Mouse (Mus musculus) intestine, embryonic 16.5 days (tissue): ENCODE data around the gene Cym. TPM values are rescaled to one million over a fixed set of nuclear protein-coding genes. Genes with fewer than 3 reads are reported as not detected.

Experiments used
- ATAC-seq: fragments of 200-750 bp; cut with Nextera tagmentation; 2 replicates; pipeline ENCODE4 v1.8.0; 2017; ENCODE audit warnings: moderate TSS enrichment, moderate library complexity
- H3K27ac ChIP-seq: fragments of 300-500 bp; sonication (generic); 2 replicates; pipeline ENCODE4 v1.5.1; 2014; ENCODE audit warnings: mild to moderate bottlenecking, low read length
- H3K27me3 ChIP-seq: fragments of 300-500 bp; sonication (generic); replicated peaks from 2 replicates; pipeline ENCODE4 v1.6.1; 2014; ENCODE audit warnings: low read length, control low read depth, mixed read lengths; ENCODE audit not compliant: control insufficient read depth, insufficient read depth
- H3K36me3 ChIP-seq: fragments of 300-500 bp; sonication (generic); 2 replicates; pipeline ENCODE4 v1.6.1; 2014; ENCODE audit warnings: low read length, control low read depth; ENCODE audit not compliant: control insufficient read depth, insufficient read depth
- H3K4me1 ChIP-seq: fragments of 300-500 bp; sonication (generic); 2 replicates; pipeline ENCODE4 v1.6.1; 2014; ENCODE audit warnings: low read length, control low read depth, mixed read lengths; ENCODE audit not compliant: control insufficient read depth, insufficient read depth
- H3K4me2 ChIP-seq: fragments of 300-500 bp; sonication (generic); 2 replicates; pipeline ENCODE4 v1.6.1; 2014; ENCODE audit warnings: low read depth, low read length, control low read depth
- H3K4me3 ChIP-seq: fragments of 300-500 bp; sonication (generic); 2 replicates; pipeline ENCODE4 v1.5.1; 2014; ENCODE audit warnings: mild to moderate bottlenecking, low read length
- H3K9ac ChIP-seq: fragments of 300-500 bp; sonication (generic); 2 replicates; pipeline ENCODE4 v1.6.1; 2014; ENCODE audit warnings: low read depth, low read length
- H3K9me3 ChIP-seq: fragments of 300-500 bp; sonication (generic); 2 replicates; pipeline ENCODE4 v1.6.1; 2016; ENCODE audit warnings: low read length, control low read depth; ENCODE audit not compliant: control insufficient read depth
- WGBS: fragments of 180-500 bp; shearing (Covaris S2); extraction: QIAGEN DNeasy Blood & Tissue Kit; methylation state at CpG from one replicate; pipeline ENCODE4 v1.1.7; 2014; 5-methylcytosine and 5-hydroxymethylcytosine counted together
- polyA plus RNA-seq: library from polyadenylated mRNA; unstranded; fragments of >200 nt; fragmentation: Nextera tagmentation; extraction: Ambion mirVana; gene quantifications from 2 replicates; pipeline ENCODE4 v1.2.1, GENCODE M21; 2015

The Cym gene
- polyA plus RNA-seq, 1 experiment from 2014 or later, result 10.5 TPM

- 59% methylated on average over 4 of the region's 4 CpGs for WGBS
- 0 out of 2 replicates have a peak, but pooled peaks cover 9% of the 10 kb centered on the region for H3K4me1 ChIP-seq
- H3K9me3 ChIP-seq, result no peaks in the 10 kb centered on the region
- no peak overlapping the region for H3K9ac ChIP-seq
- no peak overlapping the region for H3K27ac ChIP-seq
- no peaks in the 10 kb centered on the region for H3K27me3 ChIP-seq
- ATAC-seq, result no peak
- H3K4me2 ChIP-seq, result no peak overlapping the region; the same call in 1 of the 2 replicates
- H3K36me3 ChIP-seq, result no peaks in the 10 kb centered on the region
- H3K4me3 ChIP-seq, result no peak overlapping the region
Observed at GRCm38 (mm10) chr3:107231202-107231601, 9.7 kb upstream of the Cym start.

GRCm38 (mm10) chr3:107230527-107230926, 9.0 kb upstream of the Cym start, which contains the start of gene A630076J17Rik:
Gene A630076J17Rik (plus strand): TSS chr3:107230614.
- Histone ChIP-seq H3K4me1 (0 out of 2 replicates have a peak, but pooled peaks cover 9% of the 10 kb centered on the region), H3K36me3 (no peaks in the 10 kb centered on the region), H3K27me3 (no peaks in the 10 kb centered on the region), H3K4me3 (no peak within 1 kb of the TSS), H3K4me2 (no peak within 1 kb of the TSS; the same call in 1 of the 2 replicates), H3K9me3 (no peaks in the 10 kb centered on the region), H3K27ac (peak within 1 kb of the TSS; percentile 21; the same call in 1 of the 2 replicates), H3K9ac (no peak within 1 kb of the TSS)
- peak; percentile 84 for ATAC-seq
- 14% methylated on average over 1 of the region's 1 CpGs for WGBS

- Histone ChIP-seq H3K4me2 (no peak overlapping the region), H3K27ac (no peak overlapping the region), H3K9me3 (no peaks in the 10 kb centered on the region), H3K27me3 (no peaks in the 10 kb centered on the region), H3K36me3 (no peaks in the 10 kb centered on the region), H3K4me1 (0 out of 2 replicates have a peak, but pooled peaks cover 9% of the 10 kb centered on the region), H3K4me3 (no peak overlapping the region), H3K9ac (no peak overlapping the region)
- ATAC-seq, result peak; percentile 93
- 48% methylated on average over 5 of the region's 5 CpGs for WGBS
Observed at GRCm38 (mm10) chr3:107229822-107230221, 8.3 kb upstream of the Cym start.

GRCm38 (mm10) chr3:107229221-107229620, 7.7 kb upstream of the Cym start:
- H3K27ac ChIP-seq, result peak overlapping the region; percentile 21; the same call in 1 of the 2 replicates
- no peak overlapping the region for H3K4me3 ChIP-seq
- H3K27me3 ChIP-seq, result no peaks in the 10 kb centered on the region
- ATAC-seq, result no peak
- 57% methylated on average over 5 of the region's 5 CpGs for WGBS
- H3K4me1 ChIP-seq, result 0 out of 2 replicates have a peak, but pooled peaks cover 9% of the 10 kb centered on the region
- no peaks in the 10 kb centered on the region for H3K9me3 ChIP-seq
- H3K36me3 ChIP-seq, result no peaks in the 10 kb centered on the region
- H3K4me2 ChIP-seq, result no peak overlapping the region
- H3K9ac ChIP-seq, result no peak overlapping the region

GRCm38 (mm10) chr3:107225820-107226219, 4.3 kb upstream of the Cym start:
- ATAC-seq, result no peak
- 82% methylated on average over 5 of the region's 5 CpGs for WGBS
- H3K4me3 ChIP-seq, result no peak overlapping the region
- H3K27ac ChIP-seq, result no peak overlapping the region
- no peak overlapping the region for H3K9ac ChIP-seq
- 0 out of 2 replicates have a peak, but pooled peaks cover 6% of the 10 kb centered on the region for H3K4me1 ChIP-seq
- no peaks in the 10 kb centered on the region for H3K27me3 ChIP-seq
- H3K4me2 ChIP-seq, result no peak overlapping the region
- no peaks in the 10 kb centered on the region for H3K9me3 ChIP-seq
- H3K36me3 ChIP-seq, result no peaks in the 10 kb centered on the region

- no peak overlapping the region for H3K27ac ChIP-seq
- WGBS, result 41% methylated on average over 1 of the region's 1 CpGs
- H3K4me3 ChIP-seq, result no peak overlapping the region
- no peak for ATAC-seq
- no peak overlapping the region for H3K9ac ChIP-seq
- no peaks in the 10 kb centered on the region for H3K9me3 ChIP-seq
- no peaks in the 10 kb centered on the region for H3K36me3 ChIP-seq
- H3K27me3 ChIP-seq, result no peaks in the 10 kb centered on the region
- no peak overlapping the region for H3K4me2 ChIP-seq
- H3K4me1 ChIP-seq, result no peaks in the 10 kb centered on the region
Observed at GRCm38 (mm10) chr3:107223230-107223629, 1.7 kb upstream of the Cym start.

GRCm38 (mm10) chr3:107218572-107218971, 3.0 kb downstream of the Cym start:
- WGBS, result 87% methylated on average over 7 of the region's 7 CpGs
- no peak overlapping the region for H3K4me2 ChIP-seq
- no peak overlapping the region for H3K4me3 ChIP-seq
- no peak overlapping the region for H3K27ac ChIP-seq
- H3K9me3 ChIP-seq, result no peaks in the 10 kb centered on the region
- ATAC-seq, result no peak
- H3K36me3 ChIP-seq, result no peaks in the 10 kb centered on the region
- H3K9ac ChIP-seq, result no peak overlapping the region
- no peaks in the 10 kb centered on the region for H3K27me3 ChIP-seq
- H3K4me1 ChIP-seq, result peaks cover 4% of the 10 kb centered on the region; the same call in 1 of the 2 replicates

GRCm38 (mm10) chr3:107217101-107217480, 4.4 kb downstream of the Cym start:
- Histone ChIP-seq H3K4me1 (peaks cover 4% of the 10 kb centered on the region; the same call in 1 of the 2 replicates), H3K9ac (no peak overlapping the region), H3K4me2 (no peak overlapping the region; the same call in 1 of the 2 replicates), H3K27me3 (no peaks in the 10 kb centered on the region), H3K4me3 (no peak overlapping the region), H3K36me3 (no peaks in the 10 kb centered on the region), H3K27ac (peak overlapping the region; percentile 17; the same call in 1 of the 2 replicates), H3K9me3 (no peaks in the 10 kb centered on the region)
- WGBS, result 62% methylated on average over 3 of the region's 3 CpGs
- ATAC-seq, result peak; percentile 61

GRCm38 (mm10) chr3:107216400-107217100, 5.0 kb downstream of the Cym start:
- Histone ChIP-seq H3K9me3 (no peaks in the 10 kb centered on the region), H3K9ac (no peak overlapping the region), H3K4me1 (peaks cover 4% of the 10 kb centered on the region; the same call in 1 of the 2 replicates), H3K27me3 (no peaks in the 10 kb centered on the region), H3K4me2 (no peak overlapping the region; the same call in 1 of the 2 replicates), H3K36me3 (no peaks in the 10 kb centered on the region), H3K4me3 (no peak overlapping the region), H3K27ac (peak overlapping the region; percentile 17)
- peak; percentile 95 for ATAC-seq
- WGBS, result 49% methylated on average over 8 of the region's 8 CpGs
